Mouse (Mus musculus) gastrocnemius, adult 18-20 months (tissue): ENCODE measurements around the gene Gm28372. TPM values are rescaled to one million over a fixed set of nuclear protein-coding genes. Genes with fewer than 3 reads are reported as not detected.

Experiments used
- DNase-seq: peaks from one replicate; pipeline ENCODE4 v3.0.0; 2021; ENCODE audit warnings: low spot score
- total RNA-seq, 2 experiments: library from RNA; stranded (reverse); gene quantifications; 2 replicates each; pipeline ENCODE4 v1.2.3; 2021

The Gm28372 gene
- total RNA-seq, 2 experiments from 2014 or later = not detected

- peak; percentile 88 for DNase-seq
Measured at GRCm38 (mm10) chr2:130411558-130412495, 6.8 kb downstream of the Gm28372 start.

DNA sequence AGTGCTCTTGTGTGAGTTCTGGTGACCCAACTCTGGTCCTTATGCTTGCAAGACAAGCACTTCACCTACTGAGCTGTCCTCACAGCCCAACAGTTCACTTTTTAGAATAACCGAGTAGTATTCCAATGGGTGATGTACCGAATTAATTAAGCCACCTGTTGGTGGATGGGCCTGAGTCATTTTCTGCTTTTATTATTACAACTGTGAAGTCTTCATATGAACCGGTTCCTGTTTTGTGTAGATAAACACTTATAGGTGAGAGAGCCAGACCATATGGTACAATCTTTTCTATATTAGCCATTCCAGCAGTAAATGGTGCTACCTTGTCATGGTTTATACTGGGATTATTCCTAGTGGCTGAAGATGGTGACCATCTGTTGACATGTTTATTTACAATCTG lies 7.7 kb downstream of the Gm28372 start:
- DNase-seq = no peak

- DNase-seq = no peak
Measured at GRCm38 (mm10) chr2:130414094-130414856, 9.2 kb downstream of the Gm28372 start.

GRCm38 (mm10) chr2:130421781-130422620 lies 17.0 kb downstream of the Gm28372 start:
- DNase-seq = no peak

DNA sequence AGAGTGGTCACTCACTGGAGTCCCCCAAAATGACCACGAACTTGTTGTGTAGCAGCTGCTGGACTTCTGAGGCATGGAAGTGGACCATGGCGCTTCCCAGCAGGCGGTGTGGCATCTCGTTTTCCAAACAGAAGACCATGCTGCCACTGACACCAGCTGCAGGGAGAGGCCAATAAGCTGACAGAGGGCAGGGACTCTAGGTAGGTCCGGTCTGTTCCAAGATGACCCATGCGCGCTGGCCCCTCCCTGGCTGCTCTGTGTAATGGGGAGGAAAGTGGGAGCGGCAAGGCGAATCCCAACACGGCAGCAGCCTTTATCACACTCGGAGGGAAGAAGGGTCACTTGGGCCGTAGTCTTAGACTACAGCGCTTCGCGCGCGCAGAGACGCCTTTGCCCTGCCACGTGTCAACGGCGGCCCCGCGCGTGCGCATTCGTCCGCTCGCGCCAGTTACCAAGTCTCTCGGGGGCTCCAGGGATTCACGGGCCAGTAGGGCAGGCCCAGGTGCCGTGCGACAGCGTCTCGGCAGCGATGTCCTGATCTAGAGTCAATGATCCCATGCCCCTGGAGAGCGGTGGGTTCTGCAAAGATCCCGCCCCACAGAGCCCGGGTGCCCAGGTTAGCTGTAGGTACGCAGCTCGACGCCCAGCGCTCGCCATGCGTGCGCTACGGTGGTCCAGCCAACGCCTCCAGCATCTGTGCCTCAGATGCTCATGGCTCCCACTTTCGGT lies 18.5 kb downstream of the Gm28372 start:
- DNase-seq = peak; percentile 66

- DNase-seq = peak; percentile 92
Measured at GRCm38 (mm10) chr2:130424126-130424853, 19.3 kb downstream of the Gm28372 start, which contains the start of the genes Vps16 and Pced1a. Gene Vps16, plus strand, starts transcription at chr2:130424339. Gene Pced1a, minus strand, starts transcription at chr2:130424701.

GRCm38 (mm10) chr2:130425112-130425511 lies 20.1 kb downstream of the Gm28372 start:
- DNase-seq = no peak

DNA sequence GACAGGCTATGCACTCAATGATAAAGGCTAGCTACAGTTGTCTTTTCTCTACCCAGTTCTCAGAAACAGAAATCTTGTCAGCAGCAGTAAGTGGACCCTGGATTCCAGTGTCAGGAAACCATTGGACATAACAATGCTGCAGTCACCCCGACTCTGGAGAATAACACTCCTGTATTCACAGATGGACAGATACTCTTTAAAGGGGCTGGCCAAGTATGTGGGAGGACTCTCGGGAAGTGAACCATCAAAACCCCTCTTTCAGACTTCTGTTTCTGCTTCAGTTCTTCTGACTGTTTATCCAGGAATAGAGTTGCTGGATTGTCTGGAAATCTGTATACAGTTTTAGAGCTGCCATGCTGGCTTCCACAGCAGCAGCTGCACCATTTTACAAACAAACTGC lies 24.8 kb downstream of the Gm28372 start:
- DNase-seq = no peak

DNA sequence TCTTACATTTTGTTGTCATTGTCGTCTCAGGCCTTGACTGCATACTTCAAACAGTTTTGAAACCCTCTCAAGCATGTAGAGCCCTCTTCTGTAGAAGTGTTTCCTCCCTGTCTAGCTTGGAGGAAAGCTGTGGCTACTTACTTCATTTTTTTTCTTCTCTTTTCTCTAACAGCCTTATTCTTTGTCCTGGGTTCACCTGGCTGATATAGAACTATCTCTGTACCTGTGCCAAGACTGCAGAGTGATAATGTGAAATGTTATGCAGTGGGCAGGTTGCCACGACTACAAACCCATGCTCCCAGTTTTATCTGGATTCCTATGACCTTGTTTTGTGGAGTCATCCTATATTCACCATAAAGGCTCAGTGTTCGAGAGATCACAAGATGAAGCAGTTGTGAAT lies 25.4 kb downstream of the Gm28372 start:
- DNase-seq = no peak

GRCm38 (mm10) chr2:130432157-130432556 lies 27.1 kb downstream of the Gm28372 start:
- no peak for DNase-seq

GRCm38 (mm10) chr2:130433152-130433551 lies 28.1 kb downstream of the Gm28372 start:
- DNase-seq = peak; percentile 48

DNA sequence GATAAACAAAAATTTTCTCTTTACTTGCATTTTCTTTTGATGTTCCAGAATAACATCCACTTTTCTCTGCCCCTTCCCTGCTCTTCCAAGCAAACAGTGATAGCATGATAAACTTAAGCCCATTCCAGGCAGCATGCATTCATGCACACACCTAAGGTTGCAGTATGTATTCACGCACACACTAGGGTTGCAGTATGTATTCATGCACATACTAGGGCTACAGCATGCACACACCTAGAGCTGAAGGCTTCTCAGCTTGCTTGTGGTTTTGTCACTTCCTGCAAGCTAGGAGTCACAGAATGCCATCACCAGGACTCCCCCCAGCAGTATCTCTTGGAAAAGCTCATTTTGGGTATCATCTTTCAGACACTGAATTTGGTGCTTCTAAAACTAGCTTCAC lies 31.7 kb downstream of the Gm28372 start:
- no peak for DNase-seq

GRCm38 (mm10) chr2:130438861-130439260 lies 33.8 kb downstream of the Gm28372 start:
- no peak for DNase-seq

- no peak for DNase-seq
Measured at GRCm38 (mm10) chr2:130439840-130440480, 34.9 kb downstream of the Gm28372 start.

DNA sequence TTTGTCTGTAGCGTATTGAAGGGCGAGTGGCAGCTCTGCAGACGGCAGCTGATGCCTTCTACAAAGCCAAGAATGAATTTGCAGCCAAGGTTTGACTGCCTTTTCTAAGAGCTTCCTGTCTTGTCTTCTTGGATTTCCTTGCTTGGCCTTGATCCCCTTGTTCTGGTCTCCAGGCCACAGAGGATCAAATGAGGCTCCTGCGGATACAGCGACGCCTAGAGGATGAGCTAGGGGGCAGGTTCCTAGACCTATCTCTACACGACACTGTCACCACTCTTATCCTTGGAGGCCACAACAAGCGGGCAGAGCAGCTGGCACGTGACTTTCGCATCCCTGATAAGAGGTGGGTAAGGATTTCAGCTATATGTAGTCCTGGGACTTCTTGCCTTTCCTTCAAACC lies 37.1 kb downstream of the Gm28372 start:
- no peak for DNase-seq

DNA sequence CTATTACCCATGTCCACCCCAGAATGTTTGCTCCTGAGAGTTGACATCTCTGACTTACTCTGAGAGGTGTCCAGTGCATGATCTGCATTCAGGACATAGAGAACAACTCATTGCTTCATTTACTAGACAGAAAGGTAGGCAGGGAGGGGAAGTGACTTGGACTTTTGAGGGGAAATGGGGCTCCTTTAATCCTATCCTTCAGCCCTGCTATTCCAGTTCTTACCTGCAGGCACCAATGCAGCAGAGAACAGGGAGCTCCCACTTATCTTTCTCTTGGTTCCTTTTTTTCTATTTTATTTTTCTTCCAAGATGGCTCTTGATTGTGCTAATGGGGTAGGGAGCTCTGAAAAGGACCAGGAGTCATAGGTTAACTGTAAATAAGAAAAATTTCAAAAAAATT lies 43.4 kb downstream of the Gm28372 start:
- no peak for DNase-seq

DNA sequence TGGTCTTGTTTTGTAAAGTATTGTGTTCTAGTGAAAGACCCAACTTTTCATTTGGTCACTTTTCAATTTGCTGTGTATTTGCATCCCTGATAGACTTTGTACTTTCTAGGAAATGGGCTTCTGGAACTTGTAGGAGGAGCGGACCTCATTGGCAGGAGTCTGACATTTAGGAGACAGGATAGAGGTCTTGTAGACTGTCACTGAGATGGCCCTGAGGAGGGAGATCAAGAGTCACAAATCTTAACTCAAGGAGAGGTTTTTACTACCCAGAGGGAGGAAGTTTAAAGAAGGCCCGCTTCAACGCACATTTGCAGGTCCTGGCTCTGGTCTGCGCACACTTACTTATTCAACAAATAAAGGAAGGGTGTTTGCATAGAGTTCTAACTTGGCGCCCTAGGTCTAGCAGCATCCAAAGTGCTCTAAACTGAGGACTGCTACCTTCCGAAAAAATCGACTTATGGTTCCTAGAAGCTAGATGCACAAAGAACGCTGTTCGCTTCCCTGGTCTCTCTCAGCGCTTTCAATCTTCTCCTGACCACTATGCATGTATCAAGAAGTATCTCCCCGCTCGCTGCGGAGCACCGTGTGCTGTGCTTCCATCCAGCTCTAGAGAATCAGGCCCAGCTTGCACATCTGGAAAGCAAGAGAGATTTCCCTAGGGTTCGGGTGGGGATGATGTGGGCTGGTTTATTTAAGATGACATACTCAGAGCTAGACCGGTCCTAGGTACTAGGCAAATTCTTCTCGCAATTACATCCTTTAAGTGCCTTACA lies 44.2 kb downstream of the Gm28372 start:
- peak; percentile 25 for DNase-seq

DNA sequence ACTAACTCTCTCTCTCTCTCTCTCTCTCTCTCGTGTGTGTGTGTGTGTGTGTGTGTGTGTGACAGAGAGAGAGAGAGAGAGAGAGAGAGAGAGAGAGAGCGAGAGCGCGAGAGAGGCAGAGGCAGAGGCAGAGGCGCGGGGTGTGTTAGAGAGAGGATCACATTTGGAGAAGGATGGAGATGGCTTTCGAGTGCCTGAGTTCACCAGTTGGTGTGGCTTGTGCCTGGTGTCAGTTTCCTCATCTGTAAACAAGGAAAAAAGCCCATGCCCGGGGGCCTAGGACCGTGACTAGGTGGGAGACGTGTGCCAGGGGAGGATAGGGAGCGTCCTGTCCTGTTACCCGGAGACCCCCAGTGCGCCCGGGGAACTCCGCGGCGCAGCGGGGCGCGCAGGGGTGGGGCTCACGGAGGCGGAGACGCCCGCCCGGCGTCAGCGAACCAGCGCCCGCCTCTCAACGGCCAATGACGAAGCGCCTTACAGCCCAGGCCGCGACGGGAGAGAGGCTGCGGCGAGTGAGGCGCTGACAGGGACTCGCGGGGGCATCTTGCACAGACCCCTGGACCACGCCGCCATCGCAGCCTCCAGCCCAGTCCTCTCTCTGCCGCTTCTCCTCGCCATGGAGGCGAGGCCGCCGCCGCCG lies 44.9 kb downstream of the Gm28372 start, which contains the start of gene Ptpra:
Gene Ptpra (plus strand): TSS at position 485 of the 640 bp plus-strand sequence.
- peak; percentile 91 for DNase-seq
